Comparison of ENCODE assay signal across 9 mouse cellular contexts in genomic region chr4:133592570-133592969, GRCm38 (mm10). TPM values are rescaled to one million over a fixed set of nuclear protein-coding genes. Genes with fewer than 3 reads are reported as not detected.
DNase-seq lines count a peak whose midpoint lies in the region; ATAC-seq lines count a peak whose summit lies in the region.
"Had no signal": no experiment of that assay in that cellular context is flagged by ENCODE, and none has a peak within 500 bp of the region (broad histone marks: within the 10 kb centered on the region; RNA-seq: fewer than 3 reads in every experiment).

No protein-coding gene starts in this region.

- ATAC-seq in megakaryocyte-erythroid progenitor cell, adult 5-6 weeks (replicated peaks; ENCODE audit: low FRiP score, low TSS enrichment, poor library complexity, severe bottlenecking), result peak; percentile 59
- 0 out of 2 replicates have a peak, but pooled peaks have one; percentile 43 for ATAC-seq in stomach, embryonic 16.5 days (ENCODE audit: insufficient read depth, low FRiP score)

- no peaks in the 10 kb centered on the region for H3K4me1 ChIP-seq in stomach, embryonic 16.5 days (ENCODE audit: control insufficient read depth, insufficient read depth, low read length)
- H3K4me1 ChIP-seq: midbrain, embryonic 12.5 days had no signal

- H3K9me3 ChIP-seq in stomach, embryonic 16.5 days (replicated peaks; ENCODE audit: control insufficient read depth, low read length), result no peaks in the 10 kb centered on the region
- H3K9me3 ChIP-seq: midbrain, embryonic 12.5 days had no signal

- no peak overlapping the region for H3K4me2 ChIP-seq in stomach, embryonic 16.5 days (ENCODE audit: low read depth, low read length)
- H3K4me2 ChIP-seq: midbrain, embryonic 12.5 days had no signal

- 25% methylated on average over 7 of the region's 7 CpGs for WGBS in stomach, embryonic 16.5 days

- peak; percentile 62 for DNase-seq in layer of hippocampus, adult 11-12 months (ENCODE audit: low spot score)
- no peak for DNase-seq in layer of hippocampus, adult 9-11 months
- DNase-seq in NIH3T3 (ENCODE audit: low read depth), result peak; percentile 66
- peak; percentile 88 for DNase-seq in embryo, embryonic 10.5 days (ENCODE audit: low spot score)
- peak; percentile 73 to 81 for DNase-seq in heart, postnatal 36 days
- DNase-seq in layer of hippocampus, postnatal 25 days (ENCODE audit: extremely low spot score in 1 of 2, low spot score in 1 of 2), result peak; percentile 54 to 73

- no peak overlapping the region for H3K27ac ChIP-seq in stomach, embryonic 16.5 days (ENCODE audit: low read length)
- H3K27ac ChIP-seq: midbrain, embryonic 12.5 days had no signal

- H3K9ac ChIP-seq in stomach, embryonic 16.5 days (ENCODE audit: low read length), result no peak overlapping the region
- H3K9ac ChIP-seq: midbrain, embryonic 12.5 days had no signal

- intact Hi-C loops in heart, postnatal 36 days (cut with DNase I), result loop anchor here (1.0 to 2.0 kb wide), 3 partner anchors 17 to 236 kb away; partner anchors contain the start of gene Zdhhc18

- H3K36me3 ChIP-seq in stomach, embryonic 16.5 days (ENCODE audit: control insufficient read depth, insufficient read depth, low read length), result peaks cover 10% of the 10 kb centered on the region; the same call in 1 of the 2 replicates

- H3K27me3 ChIP-seq in stomach, embryonic 16.5 days (ENCODE audit: control insufficient read depth, insufficient read depth, low read length), result no peaks in the 10 kb centered on the region
- H3K27me3 ChIP-seq: midbrain, embryonic 12.5 days had no signal

- H3K4me3 ChIP-seq in stomach, embryonic 16.5 days (replicated peaks; ENCODE audit: low read length), result no peak overlapping the region
- H3K4me3 ChIP-seq: midbrain, embryonic 12.5 days had no signal

RNA-seq across cellular contexts. Expression of gene Gpn2, which starts 8.4 kb away (rescaled TPM):
- 1 to 10 TPM; 7.0 TPM for total RNA-seq in heart, postnatal 36 days (2021)
- 10 to 100 TPM; 10.0 to 10.2 TPM for total RNA-seq in layer of hippocampus, postnatal 25 days (2021)
- 16.0 and 20.9 TPM in 2 replicates for total RNA-seq in megakaryocyte-erythroid progenitor cell, adult 5-6 weeks (2014; fragmentation: Nextera tagmentation)
- 19.5 and 29.3 TPM in 2 replicates for total RNA-seq in megakaryocyte-erythroid progenitor cell, adult 5-6 weeks (2017)
- 13.8 and 14.3 TPM in 2 replicates for polyA plus RNA-seq in stomach, embryonic 16.5 days (2015; fragmentation: Nextera tagmentation; extraction: Ambion mirVana)

RNA-seq across cellular contexts. Expression of gene Sfn, which starts 9.4 kb away (rescaled TPM):
- total RNA-seq in heart, postnatal 36 days (2021), result 1 to 10 TPM; 1.1 to 1.5 TPM
- total RNA-seq in layer of hippocampus, postnatal 25 days (2021), result 1 to 10 TPM; 1.5 to 1.9 TPM
- total RNA-seq in megakaryocyte-erythroid progenitor cell, adult 5-6 weeks (2014; fragmentation: Nextera tagmentation), result 1.7 and 2.7 TPM in 2 replicates
- total RNA-seq in megakaryocyte-erythroid progenitor cell, adult 5-6 weeks (2017), result 1.3 and 2.0 TPM in 2 replicates
- 339 and 468 TPM in 2 replicates for polyA plus RNA-seq in stomach, embryonic 16.5 days (2015; fragmentation: Nextera tagmentation; extraction: Ambion mirVana)

RNA-seq across cellular contexts. Expression of gene Gpatch3, which starts 18.0 kb away (rescaled TPM):
- total RNA-seq in heart, postnatal 36 days (2021), result 1 to 10 TPM; 3.3 to 5.5 TPM
- total RNA-seq in layer of hippocampus, postnatal 25 days (2021), result 1 to 10 TPM; 8.2 to 9.5 TPM
- 1.2 and 6.2 TPM in 2 replicates for total RNA-seq in megakaryocyte-erythroid progenitor cell, adult 5-6 weeks (2014; fragmentation: Nextera tagmentation)
- 16.9 and 29.6 TPM in 2 replicates for total RNA-seq in megakaryocyte-erythroid progenitor cell, adult 5-6 weeks (2017)
- polyA plus RNA-seq in stomach, embryonic 16.5 days (2015; fragmentation: Nextera tagmentation; extraction: Ambion mirVana), result 3.9 and 4.2 TPM in 2 replicates

RNA-seq across cellular contexts. Expression of gene Nr0b2, which starts 39.4 kb away (rescaled TPM):
- 10 to 100 TPM; 14.2 to 15.3 TPM for total RNA-seq in heart, postnatal 36 days (2021)
- not detected for total RNA-seq in layer of hippocampus, postnatal 25 days (2021)
- not detected in 2 replicates for total RNA-seq in megakaryocyte-erythroid progenitor cell, adult 5-6 weeks (2014; fragmentation: Nextera tagmentation)
- not detected in 2 replicates for total RNA-seq in megakaryocyte-erythroid progenitor cell, adult 5-6 weeks (2017)
- polyA plus RNA-seq in stomach, embryonic 16.5 days (2015; fragmentation: Nextera tagmentation; extraction: Ambion mirVana), result 6.6 and 7.2 TPM in 2 replicates
- polyA plus RNA-seq: midbrain, embryonic 12.5 days had no signal

RNA-seq across cellular contexts. Expression of gene Nudc, which starts 46.8 kb away (rescaled TPM):
- total RNA-seq in heart, postnatal 36 days (2021), result 10 to 100 TPM; 68.6 to 76.2 TPM
- 100 to 1,000 TPM; 117 TPM for total RNA-seq in layer of hippocampus, postnatal 25 days (2021)
- total RNA-seq in megakaryocyte-erythroid progenitor cell, adult 5-6 weeks (2014; fragmentation: Nextera tagmentation), result 250 and 258 TPM in 2 replicates
- 271 and 301 TPM in 2 replicates for total RNA-seq in megakaryocyte-erythroid progenitor cell, adult 5-6 weeks (2017)
- 194 and 218 TPM in 2 replicates for polyA plus RNA-seq in stomach, embryonic 16.5 days (2015; fragmentation: Nextera tagmentation; extraction: Ambion mirVana)
